In genomic region chr12:106633096-106633495, GRCm38 (mm10) we compare ENCODE assay signal across 9 mouse cellular contexts.
DNase-seq lines count a peak whose midpoint lies in the region; ATAC-seq and TF ChIP-seq lines count a peak whose summit lies in the region.
"Had no signal": no experiment of that assay in that cellular context is flagged by ENCODE, and none has a peak within 500 bp of the region (broad histone marks: within the 10 kb centered on the region; RNA-seq: fewer than 3 reads in every experiment).

No protein-coding gene starts in this region.

- no peak for TF ChIP-seq EP300 in lung, postnatal 0 days (IDR thresholded peaks at IDR 0.05)

- H3K9me3 ChIP-seq in lung, postnatal 0 days (ENCODE audit: low read length): no peaks in the 10 kb centered on the region

- no peak overlapping the region for H3K27ac ChIP-seq in lung, postnatal 0 days (ENCODE audit: low read length)

- H3K27me3 ChIP-seq in lung, postnatal 0 days (replicated peaks; ENCODE audit: insufficient read depth, low read length): no peaks in the 10 kb centered on the region

- H3K36me3 ChIP-seq in lung, postnatal 0 days (ENCODE audit: insufficient read depth, low read length): no peaks in the 10 kb centered on the region

- H3K9ac ChIP-seq in lung, postnatal 0 days (replicated peaks; ENCODE audit: low read depth): no peak overlapping the region

- TF ChIP-seq CTCF in lung, postnatal 0 days (IDR thresholded peaks at IDR 0.05): no peak

- H3K4me1 ChIP-seq in lung, postnatal 0 days (ENCODE audit: insufficient read depth, low read depth, low read length): no peaks in the 10 kb centered on the region

- DNase-seq in adrenal gland, adult 2 months: peak; percentile 7
- DNase-seq in adrenal gland, adult 18-20 months (ENCODE audit: low spot score in 2 of 2): no peak
- DNase-seq in lung, postnatal 0 days (ENCODE audit: low spot score): peak; percentile 11
- no peak for DNase-seq in lung, postnatal 14 days
- DNase-seq in embryo, embryonic 10.5 days (ENCODE audit: low spot score): peak; percentile 84
- DNase-seq in ovary, postnatal 14 days (ENCODE audit: low spot score): peak; percentile 11
- DNase-seq in cerebellum, postnatal 4 days (ENCODE audit: low spot score in 2 of 2): no peak
- DNase-seq: gastrocnemius, postnatal 14 days had no signal

- ATAC-seq in lung, postnatal 0 days: no peak
- ATAC-seq in activated CD4-positive, CD25-positive, alpha-beta regulatory T cell, adult 4 months: no peak

- H3K4me3 ChIP-seq in lung, postnatal 0 days (ENCODE audit: low read depth, low read length): no peak overlapping the region

- H3K4me2 ChIP-seq in lung, postnatal 0 days (replicated peaks; ENCODE audit: low read depth, low read length): no peak overlapping the region

- WGBS in lung, postnatal 0 days: 5% methylated on average over 8 of the region's 8 CpGs

Comparison
In these comparisons a context has a peak if more than half of its experiments do, and no peak if none do; other contexts are left out.
1. DNase-seq: peak in adrenal gland, adult 2 months (single experiment), lung, postnatal 0 days (single experiment), embryo, embryonic 10.5 days (single experiment) and ovary, postnatal 14 days (single experiment); none in adrenal gland, adult 18-20 months (0 of 2), lung, postnatal 14 days (single experiment) and cerebellum, postnatal 4 days (0 of 2).